Mouse (Mus musculus) frontal cortex, postnatal 14 days (tissue): ENCODE results near the gene Ticrr.

Source experiments
- DNase-seq, 2 experiments: peaks; one replicate each; pipeline ENCODE4 v3.0.0; 2022; ENCODE audit warnings: low spot score in 2 of 2

Gene Ticrr

DNA sequence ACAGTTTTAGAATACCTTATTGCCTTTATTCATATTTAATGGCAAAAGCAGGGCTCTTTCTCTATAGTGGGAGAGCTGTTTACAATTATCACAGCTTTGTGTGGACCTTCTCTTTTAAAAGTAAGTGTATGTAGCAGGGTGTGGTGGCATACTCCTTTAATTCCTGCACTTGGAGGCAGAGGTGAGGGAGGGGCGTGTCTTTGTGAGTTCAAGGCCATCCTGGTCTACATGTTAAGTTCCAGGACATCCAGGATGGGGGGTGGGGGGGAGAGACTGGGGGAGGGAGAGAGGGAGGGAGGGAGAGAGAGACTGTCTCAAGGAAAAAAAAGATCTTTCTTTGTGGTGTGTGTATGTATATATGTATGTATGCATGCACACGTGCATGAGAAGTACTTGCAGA, 20.2 kb downstream of the Ticrr start:
- DNase-seq: no peak

- DNase-seq: no peak
Measured at GRCm38 (mm10) chr7:79696495-79696894, 36.5 kb downstream of the Ticrr start.

- no peak for DNase-seq
Measured at GRCm38 (mm10) chr7:79702755-79703154, 42.8 kb downstream of the Ticrr start.

DNA sequence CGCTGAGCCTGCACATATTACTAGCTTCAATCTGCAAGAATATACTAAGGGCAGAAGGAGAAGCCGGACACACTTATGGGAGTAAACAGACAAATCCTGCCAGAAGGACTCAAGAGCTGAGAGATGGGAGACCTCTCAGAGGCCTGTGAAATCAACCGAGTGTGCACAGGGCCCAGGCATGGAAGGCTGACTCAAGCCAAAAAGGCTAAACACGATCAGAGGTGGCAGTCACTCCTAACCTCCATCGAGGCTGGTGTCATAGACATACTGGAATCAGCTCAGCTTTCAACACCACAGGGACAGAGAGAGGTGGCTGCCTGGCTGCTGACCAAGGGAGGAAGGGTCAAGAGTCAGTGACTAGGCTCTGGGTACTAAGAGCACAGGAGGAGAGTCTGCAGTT, 45.2 kb downstream of the Ticrr start:
- no peak for DNase-seq

DNA sequence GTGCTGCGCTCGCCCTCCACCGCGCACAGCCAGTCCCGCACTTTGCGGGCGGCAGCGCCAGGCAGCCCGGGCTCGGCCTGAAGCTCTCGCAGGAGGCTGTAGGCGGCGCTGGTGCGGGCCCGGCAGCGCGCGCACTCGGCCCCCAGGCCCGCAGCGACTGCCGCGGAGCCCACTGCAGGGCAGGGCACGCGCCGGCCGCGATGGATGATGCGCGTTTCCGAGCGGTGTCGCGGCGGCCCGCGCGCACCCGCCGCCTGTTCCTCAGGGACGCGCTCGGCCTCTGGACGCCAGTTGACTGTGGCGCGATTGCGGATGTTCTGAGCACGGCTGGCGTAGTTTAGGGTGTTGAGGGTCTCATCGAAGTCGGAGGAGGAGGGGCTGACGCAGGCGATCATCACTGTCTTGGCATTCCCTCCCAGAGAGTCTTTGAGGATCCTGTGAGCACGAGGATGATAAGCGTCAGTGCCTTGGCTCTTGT, 50.2 kb downstream of the Ticrr start:
- DNase-seq: peak; percentile 31 to 46

- no peak for DNase-seq
Measured at GRCm38 (mm10) chr7:79710831-79711230, 50.8 kb downstream of the Ticrr start.

DNA sequence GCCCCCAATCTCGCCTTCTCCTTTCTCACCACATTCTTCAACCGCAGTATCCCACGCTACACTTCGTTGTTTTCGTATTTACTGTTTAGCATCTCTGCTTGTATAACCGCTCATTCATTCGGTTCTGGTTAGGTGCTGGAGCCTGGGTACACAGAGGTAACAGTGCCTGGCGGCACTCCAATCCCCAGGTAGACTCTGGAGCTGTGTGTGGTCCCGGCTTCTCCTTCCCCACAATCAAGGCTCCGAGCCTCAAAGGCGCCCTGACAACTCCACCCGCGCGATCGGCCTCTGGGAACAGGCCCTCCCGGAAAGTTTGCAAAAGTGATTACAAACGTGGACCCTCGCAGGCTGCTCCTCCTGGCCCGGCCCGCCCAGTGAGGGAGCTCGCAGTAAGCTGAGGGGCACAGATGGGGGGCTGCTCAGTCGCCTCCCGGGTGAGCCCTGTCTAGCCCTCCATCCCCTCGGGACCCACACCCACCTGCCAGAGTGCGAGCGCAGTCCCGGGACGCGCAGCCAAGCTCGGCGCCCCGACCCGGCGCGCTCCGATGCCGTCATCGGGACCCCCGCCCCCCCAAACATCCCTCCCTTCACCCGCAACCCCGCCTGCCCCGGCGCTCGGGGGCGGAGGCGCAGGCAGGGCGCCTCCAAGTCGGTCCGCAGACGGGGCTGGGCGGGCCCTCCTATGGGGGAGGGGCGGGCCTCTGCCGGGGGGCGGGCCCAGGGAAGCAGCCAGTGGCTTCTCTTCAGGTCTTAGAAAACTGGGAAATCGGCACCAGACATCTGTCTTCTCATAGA, 55.4 kb downstream of the Ticrr start, which contains the start of gene Kif7:
Gene Kif7 (minus strand): TSS at position 534 of the 795 bp plus-strand sequence.
- DNase-seq: peak in 1 of 2 experiments; percentile 43

DNA sequence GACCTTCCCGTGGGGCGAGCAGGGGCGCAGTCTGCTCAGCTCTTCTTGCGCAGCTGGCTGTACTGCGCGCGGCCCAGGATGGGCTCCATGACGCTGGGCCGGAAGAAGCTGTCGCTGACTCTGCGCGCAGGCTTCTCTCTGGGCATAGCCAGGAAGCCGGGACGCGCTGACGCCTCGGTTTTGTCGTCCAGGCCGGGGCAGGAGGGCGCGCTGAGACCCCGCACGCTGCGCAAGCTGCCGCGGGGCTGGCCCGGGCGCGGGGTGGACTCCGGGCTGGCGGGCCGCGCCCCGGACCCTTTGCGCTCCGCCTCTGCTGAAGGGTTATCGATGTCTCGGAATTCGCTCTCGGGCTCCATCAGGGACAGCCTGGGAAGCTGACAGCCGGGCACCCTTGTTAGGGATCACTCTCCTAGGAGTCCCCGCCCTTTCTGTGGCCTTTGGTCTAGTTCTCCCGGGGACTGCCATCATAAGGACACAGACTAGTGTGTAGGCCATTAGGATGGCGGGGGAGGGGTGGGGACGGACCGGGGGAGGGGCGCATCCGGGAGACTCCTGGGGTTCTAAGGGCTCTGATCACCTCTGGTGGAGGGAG, 61.5 kb downstream of the Ticrr start:
- no peak for DNase-seq

GRCm38 (mm10) chr7:79727091-79727490, 67.1 kb downstream of the Ticrr start:
- no peak for DNase-seq

- peak in 1 of 2 experiments; percentile 53 for DNase-seq
Measured at GRCm38 (mm10) chr7:79728219-79728618, 68.2 kb downstream of the Ticrr start.

- peak in 1 of 2 experiments; percentile 63 for DNase-seq
Measured at GRCm38 (mm10) chr7:79729169-79729568, 69.2 kb downstream of the Ticrr start.

DNA sequence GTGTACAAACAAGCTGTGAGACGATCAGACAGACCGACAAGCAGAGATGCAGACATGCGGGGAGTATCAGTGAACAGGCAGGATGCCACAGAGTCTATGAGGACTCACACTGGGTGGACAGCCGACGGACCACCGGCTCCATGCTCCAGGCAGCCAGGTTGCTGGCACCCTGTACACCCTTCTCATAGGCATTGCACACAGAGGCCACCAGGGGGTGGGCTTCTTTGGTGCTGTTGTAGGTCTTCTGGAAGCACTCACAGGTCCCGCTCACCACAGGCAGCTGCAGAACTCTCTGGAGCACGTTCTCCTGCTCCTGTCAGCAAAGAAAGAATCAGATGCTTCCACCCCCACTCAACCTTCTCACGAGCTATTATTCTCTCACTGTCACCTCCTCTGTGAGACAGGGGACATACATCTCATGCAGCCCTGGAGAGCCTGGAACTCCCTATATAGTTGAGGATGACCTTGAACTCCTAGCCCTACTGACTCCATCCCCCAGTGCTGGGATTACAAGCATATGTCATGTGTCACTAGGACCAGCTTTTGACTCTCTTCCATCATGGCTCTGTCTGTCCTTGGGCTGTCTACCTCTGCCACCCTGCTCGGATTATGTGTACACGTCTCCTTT, 69.9 kb downstream of the Ticrr start:
- DNase-seq: no peak

DNA sequence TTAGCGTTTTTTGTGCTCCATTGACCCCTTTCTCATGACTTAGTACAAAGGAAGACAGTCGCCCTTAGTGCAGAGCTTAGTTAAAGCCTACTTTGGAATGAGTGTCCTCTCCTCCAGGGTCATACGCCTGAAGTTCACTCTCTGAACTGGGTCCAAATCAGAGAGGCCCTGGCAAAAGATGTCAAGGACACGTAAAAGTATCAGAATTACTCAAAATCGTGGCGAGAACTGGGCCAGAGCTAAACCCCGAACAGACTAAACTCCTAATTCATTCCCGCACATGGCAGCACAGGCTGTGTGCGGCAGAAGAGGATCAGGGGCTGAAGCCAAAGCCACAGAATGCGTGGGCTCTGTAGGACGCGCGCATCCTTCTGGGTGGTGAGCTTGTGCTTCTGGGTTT, 71.4 kb downstream of the Ticrr start:
- no peak for DNase-seq

- DNase-seq: no peak
Measured at GRCm38 (mm10) chr7:79732622-79733021, 72.6 kb downstream of the Ticrr start, which contains the start of gene Plin1. Plin1 (minus strand) TSS chr7:79732903.

DNA sequence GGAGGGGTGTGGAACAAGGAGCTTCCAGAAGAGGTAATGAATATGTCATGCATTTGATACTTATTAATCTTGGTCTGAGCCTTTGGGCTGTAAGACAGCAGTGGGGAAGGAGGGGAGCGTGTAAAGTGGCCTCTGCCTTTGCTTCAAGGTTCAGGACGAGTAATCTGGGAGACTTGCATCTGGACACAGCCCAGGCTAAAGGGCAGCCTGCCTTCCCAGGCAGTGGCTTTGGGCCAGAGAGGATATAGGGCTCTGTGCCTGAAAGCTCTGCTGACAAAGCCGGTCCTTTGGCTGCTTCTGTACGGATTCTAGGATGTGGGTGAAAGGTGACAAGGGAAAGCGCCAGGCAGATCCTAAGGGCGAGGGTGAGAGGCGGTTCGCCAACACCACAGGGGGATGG, 74.6 kb downstream of the Ticrr start:
- no peak for DNase-seq

DNA sequence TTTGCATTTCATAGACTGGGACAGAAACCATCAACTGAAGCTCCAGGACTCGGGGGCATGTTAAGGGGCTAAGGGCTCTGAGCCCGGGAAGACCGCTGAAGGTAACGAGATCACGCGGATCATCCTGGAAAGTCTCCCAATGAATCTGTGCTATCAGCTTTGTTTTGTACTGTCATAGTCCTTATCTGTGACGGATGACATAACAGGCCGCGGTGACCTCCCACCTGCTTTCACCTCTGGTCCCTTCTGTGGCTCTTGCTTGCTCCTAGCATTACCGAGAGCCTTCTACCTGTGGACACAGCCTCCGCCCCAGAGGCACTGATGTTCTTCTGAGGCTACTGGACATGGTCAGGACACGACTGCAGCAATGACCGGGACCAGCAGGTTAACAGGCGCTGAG, 76.5 kb downstream of the Ticrr start:
- no peak for DNase-seq

- no peak for DNase-seq
Measured at GRCm38 (mm10) chr7:79738913-79739312, 78.9 kb downstream of the Ticrr start.

DNA sequence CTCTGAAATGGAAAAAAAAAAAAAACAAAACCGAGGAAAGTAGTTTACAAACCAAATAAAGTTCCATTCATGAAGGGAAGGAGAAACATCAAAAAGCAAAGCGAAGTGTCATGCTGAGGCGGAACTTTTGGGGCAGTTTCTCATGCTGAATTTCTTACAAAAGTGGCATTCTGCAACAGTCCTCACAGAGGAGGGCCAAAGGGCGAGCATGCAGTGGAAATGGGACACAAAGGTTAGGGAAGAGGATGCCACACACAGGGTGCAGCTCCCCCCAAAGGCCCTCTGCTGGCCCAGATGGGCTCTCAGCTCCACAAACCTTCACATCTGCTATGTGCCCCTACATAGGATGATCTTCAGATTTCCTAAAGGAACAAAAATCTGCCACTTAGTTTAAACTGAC, 80.3 kb downstream of the Ticrr start:
- no peak for DNase-seq

- DNase-seq: no peak
Measured at GRCm38 (mm10) chr7:79742277-79742658, 82.3 kb downstream of the Ticrr start.

DNA sequence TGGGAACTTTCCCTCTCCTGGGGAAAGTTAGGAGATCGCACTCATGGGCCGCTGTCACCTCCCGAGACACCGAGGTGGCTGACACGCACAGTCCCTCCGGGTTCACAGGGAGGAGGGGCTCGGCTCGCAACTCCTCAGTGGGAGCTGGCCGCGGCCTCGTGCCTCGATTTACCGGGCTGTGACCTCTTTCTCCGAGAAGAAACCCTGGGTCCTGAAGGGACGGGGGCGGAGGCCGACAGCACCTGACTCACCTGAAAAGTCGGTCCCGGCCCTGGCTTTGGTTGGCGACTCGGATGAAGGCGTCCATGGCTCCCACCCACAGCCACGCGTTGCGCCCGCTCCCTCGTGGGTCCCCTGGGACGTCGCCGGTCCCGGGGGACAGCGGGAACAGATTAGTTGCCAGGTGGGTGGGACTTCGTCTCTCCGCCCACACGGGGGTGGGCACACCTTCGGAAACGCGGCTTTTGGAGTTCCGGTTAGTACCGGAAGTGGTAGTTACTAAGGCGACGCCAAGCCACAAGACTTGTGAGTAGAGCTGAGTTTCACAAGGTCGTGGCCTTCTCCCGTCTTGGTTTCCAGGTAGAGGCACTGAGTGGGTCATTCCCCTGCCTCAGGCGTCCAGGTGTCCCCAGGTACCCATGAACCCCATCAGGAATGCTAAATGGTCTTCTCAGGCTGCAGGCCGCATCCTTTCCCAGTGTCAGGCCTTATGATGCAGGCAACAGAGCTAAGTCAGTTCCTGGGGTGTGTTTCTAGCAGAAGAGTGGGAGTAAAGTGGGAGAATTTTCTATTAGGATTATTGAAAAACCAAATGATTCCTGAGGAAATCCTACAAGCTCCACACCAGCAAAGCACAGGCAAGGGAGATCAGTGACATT, 82.9 kb downstream of the Ticrr start, which contains the start of the genes Pex11a and Wdr93:
Gene Pex11a (minus strand): TSS at position 473 of the 878 bp plus-strand sequence.
Gene Wdr93 (plus strand): TSS at position 505 of the 878 bp plus-strand sequence.
- DNase-seq: peak; percentile 56 to 60

- no peak for DNase-seq
Measured at GRCm38 (mm10) chr7:79744051-79744450, 84.1 kb downstream of the Ticrr start.
